Mouse (Mus musculus) gastrocnemius, adult 2 months (tissue): ENCODE data around the gene Snx32. TPM values are rescaled to one million over a fixed set of nuclear protein-coding genes. Genes with fewer than 3 reads are reported as not detected.

Experiments
- DNase-seq: peaks from one replicate; pipeline ENCODE4 v3.0.0; 2022
- H3K27ac ChIP-seq: fragments of 200-600 bp; 2 replicates; pipeline ENCODE4 v1.8.1; 2022; ENCODE audit warnings: mild to moderate bottlenecking
- H3K4me3 ChIP-seq: fragments of 200-600 bp; 2 replicates; pipeline ENCODE4 v1.8.1; 2022; ENCODE audit warnings: mild to moderate bottlenecking, moderate library complexity
- CTCF ChIP-seq: fragments of 200-600 bp; IDR thresholded peaks from 2 replicates; pipeline ENCODE4 v1.8.1; 2022; ENCODE audit warnings: antibody characterized with exemption, mild to moderate bottlenecking, moderate library complexity
- intact Hi-C: fragments of 180-260 bp; cut with DNase I; formaldehyde crosslinking; loops from one replicate; pipeline ENCODE4 v1.15.1; 2025
- long read RNA-seq, 2 experiments: library from polyadenylated mRNA; stranded (forward); transcript quantifications; one replicate each; pipeline ENCODE4 v2.0.0; 2021
- total RNA-seq, 2 experiments: library from RNA; stranded (reverse); gene quantifications; 2 replicates each; pipeline ENCODE4 v1.2.3; 2021

Gene Snx32
- 1 to 10 TPM; 5.8 to 8.0 TPM for total RNA-seq
- long read RNA-seq, experiment 1, transcript Snx32-201 (13 exons, 1,703 nt): major isoform, 6 of 12 reads
- long read RNA-seq, experiment 1, partial matches to known transcripts: 0 of 12 reads
- long read RNA-seq, experiment 1, other reads (novel, unspliced or antisense): 5 of 12 reads
- long read RNA-seq, experiment 2, partial matches to known transcripts: 0 of 9 reads
- long read RNA-seq, experiment 2, other reads (novel, unspliced or antisense): 7 of 9 reads

- DNase-seq: peak; percentile 99
- intact Hi-C loops: loop anchor here (2.0 kb wide), 1 partner anchor 20 kb away; the partner anchor contains the start of gene Cfl1
- H3K4me3 ChIP-seq: peak within 1 kb of the TSS; percentile 93
- peak; percentile 45 for TF ChIP-seq CTCF
- H3K27ac ChIP-seq: peak within 1 kb of the TSS; percentile 89
These were observed at the start of gene Snx32 for GRCm38 (mm10) chr19:5510031-5511026. Gene Snx32, minus strand, starts transcription at chr19:5510538.

GRCm38 (mm10) chr19:5559631-5560456 lies 49.5 kb upstream of the Snx32 start:
- Histone ChIP-seq H3K27ac (no peak overlapping the region), H3K4me3 (peak overlapping the region; percentile 68)
- peak; percentile 1 for DNase-seq
- intact Hi-C loops: no loop called here
- TF ChIP-seq CTCF: no peak

DNA sequence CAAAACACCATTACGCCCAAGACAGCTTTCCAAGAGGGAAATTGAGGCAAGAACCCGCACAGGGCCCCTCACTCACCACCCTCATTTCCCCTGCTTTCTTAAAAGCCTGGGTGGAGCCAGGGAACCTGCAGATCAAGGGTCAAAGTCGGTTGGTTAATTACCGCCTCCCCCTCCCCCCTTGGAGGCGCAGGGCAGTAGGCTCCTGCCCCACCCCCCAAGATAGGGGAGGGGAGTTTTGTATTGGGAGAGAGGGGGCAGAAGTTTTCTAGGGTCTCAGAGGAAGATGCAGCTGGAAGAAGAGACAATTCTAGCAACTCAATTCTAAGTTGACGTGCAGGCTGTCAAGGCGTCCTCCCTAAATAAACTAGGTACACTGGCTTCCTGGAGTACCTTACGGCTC lies 48.9 kb upstream of the Snx32 start:
- Histone ChIP-seq H3K4me3 (no peak overlapping the region), H3K27ac (no peak overlapping the region)
- peak; percentile 17 for DNase-seq
- no peak for TF ChIP-seq CTCF
- intact Hi-C loops: no loop called here

DNA sequence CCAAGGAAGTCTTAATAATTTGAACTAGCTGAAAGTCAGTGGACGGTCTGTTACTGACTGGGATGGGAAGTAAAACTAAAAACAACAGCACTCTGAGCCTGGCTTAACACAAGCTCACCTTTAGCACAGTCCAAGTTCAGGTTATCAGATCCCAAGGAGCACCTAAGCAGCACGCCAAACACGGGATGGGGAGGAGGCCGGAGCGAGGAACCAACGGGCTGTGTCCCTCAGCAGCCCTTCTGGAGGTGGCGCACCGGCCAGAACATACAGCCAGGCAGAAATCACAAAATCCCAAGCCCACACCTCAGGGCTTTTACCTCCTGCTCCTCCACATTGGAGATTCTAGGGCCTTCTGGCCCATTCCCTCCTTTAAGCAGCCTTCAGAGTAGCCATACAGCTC lies 48.4 kb upstream of the Snx32 start:
- Histone ChIP-seq H3K4me3 (no peak overlapping the region), H3K27ac (no peak overlapping the region)
- TF ChIP-seq CTCF: no peak
- intact Hi-C loops: no loop called here
- DNase-seq: peak; percentile 10

DNA sequence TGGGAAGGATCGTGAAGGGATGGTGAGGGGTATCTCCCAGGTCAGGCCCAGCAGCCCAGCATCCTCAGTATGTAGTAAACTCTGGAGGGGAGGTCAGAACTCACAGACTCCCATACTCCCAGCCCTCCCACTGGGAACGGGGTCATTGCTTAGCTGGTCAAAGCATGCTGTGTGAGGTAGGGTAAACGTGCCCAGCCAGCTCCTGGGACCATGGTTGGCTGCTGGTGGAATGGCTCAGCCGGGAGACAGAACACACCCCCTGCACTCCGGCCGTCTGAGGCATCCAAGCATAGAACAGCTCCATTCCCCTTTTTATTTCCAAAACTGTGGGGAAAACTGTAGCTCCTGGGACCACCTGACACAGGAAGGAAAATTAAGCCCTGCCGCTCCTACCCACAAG lies 47.8 kb upstream of the Snx32 start:
- H3K27ac ChIP-seq: no peak overlapping the region
- DNase-seq: peak; percentile 5
- TF ChIP-seq CTCF: no peak
- no peak overlapping the region for H3K4me3 ChIP-seq
- intact Hi-C loops: no loop called here

DNA sequence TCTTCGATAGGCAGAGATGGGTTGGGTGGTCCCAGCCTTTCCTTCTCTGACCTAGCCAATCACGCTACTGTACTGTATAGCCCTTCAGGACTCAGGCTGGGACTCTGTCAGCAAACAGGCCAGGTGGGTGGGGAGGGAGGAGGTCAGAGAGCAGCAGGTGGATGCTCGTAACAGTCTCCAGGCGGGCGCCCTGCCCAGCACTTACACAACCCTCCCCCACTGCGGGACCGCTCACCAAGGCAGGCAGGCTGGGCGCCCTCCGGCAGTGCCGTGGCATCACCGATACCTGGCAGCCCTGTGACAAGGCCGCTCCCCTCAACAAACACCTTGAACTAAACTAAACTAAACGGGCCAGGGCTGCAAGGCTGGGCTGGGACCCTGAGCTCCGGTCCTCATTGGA lies 43.9 kb upstream of the Snx32 start:
- intact Hi-C loops: no loop called here
- no peak for DNase-seq
- no peak overlapping the region for H3K4me3 ChIP-seq

DNA sequence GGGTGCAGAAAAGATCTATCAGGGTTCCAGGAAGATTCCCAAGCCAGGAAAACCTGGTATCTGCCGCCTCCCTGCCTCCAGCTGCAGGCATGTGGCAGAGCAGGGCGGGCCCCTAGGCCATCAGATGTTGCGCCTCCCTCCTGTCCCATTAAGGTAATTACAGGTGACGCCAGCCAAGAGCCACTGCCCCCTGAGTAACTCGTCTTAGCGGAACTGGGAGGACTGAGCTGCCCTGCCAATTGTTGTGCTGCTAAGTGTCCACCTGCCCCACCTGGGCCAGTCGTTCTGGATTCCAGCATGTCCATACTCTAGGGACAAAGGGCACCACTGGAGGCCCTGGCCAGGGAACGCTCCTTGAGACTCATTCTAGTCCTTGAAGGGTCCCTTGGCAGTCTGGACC lies 43.5 kb upstream of the Snx32 start:
- no peak for TF ChIP-seq CTCF
- Histone ChIP-seq H3K4me3 (no peak overlapping the region), H3K27ac (no peak overlapping the region)
- no peak for DNase-seq
- intact Hi-C loops: no loop called here

More for the DNA sequence above, 43.9 kb upstream of the Snx32 start:
- no peak overlapping the region for H3K27ac ChIP-seq
- TF ChIP-seq CTCF: no peak

DNA sequence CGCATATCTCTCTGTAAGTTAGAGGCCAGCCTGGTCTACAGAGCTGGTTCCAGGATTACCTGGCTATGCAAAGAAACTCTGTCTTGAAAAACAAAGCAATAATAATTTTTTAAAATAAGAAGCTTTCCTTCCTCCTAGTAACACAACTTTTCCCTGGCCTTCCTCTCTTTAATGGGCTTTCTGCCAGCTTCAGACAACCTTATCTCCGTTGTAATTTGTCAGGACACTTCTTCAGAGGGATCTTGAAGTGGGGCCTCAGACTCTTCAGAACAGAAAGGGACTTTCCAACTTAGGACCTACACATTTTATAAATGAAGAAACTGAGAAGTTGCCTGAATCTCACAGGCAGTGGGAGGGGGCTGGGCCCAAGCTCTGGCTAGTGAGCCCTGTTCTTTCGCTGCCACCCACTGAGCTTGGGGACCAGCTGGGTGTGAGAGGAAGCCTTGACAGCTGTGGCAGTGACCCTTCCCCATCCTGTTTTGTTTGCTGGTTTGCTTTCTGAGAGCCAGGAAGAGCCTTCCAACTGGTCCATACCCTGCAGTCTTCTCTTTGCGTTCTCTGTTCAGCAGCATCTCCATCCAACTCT lies 37.2 kb upstream of the Snx32 start:
- no peak for TF ChIP-seq CTCF
- no peak overlapping the region for H3K4me3 ChIP-seq
- intact Hi-C loops: no loop called here
- DNase-seq: no peak
- H3K27ac ChIP-seq: no peak overlapping the region

DNA sequence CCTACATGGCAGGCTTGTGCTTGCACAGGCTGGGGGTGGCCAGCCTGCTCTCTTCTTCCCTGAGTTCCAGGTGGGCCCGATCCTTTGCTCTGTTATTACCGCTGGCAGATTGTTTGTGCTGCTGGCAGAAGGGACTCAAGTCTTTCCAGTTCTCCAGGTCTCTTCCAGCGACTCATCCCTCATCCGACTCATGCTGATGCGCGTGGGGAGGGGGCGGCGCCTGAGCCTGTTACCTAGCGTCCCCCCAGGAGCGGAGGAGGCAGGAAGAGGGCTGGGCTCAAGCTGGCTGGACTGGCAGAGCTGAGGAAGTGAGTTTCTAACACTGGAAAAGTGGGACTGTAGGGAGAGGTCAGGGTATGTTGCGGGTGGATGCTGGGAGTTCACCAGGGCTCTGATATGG lies 33.7 kb upstream of the Snx32 start:
- intact Hi-C loops: no loop called here
- TF ChIP-seq CTCF: no peak
- no peak for DNase-seq
- Histone ChIP-seq H3K27ac (no peak overlapping the region), H3K4me3 (no peak overlapping the region)

GRCm38 (mm10) chr19:5543362-5543761 lies 33.0 kb upstream of the Snx32 start:
- intact Hi-C loops: no loop called here
- no peak for TF ChIP-seq CTCF
- Histone ChIP-seq H3K4me3 (no peak overlapping the region), H3K27ac (no peak overlapping the region)
- DNase-seq: no peak

GRCm38 (mm10) chr19:5538786-5539185 lies 28.4 kb upstream of the Snx32 start:
- no peak overlapping the region for H3K4me3 ChIP-seq
- no peak overlapping the region for H3K27ac ChIP-seq
- DNase-seq: no peak
- TF ChIP-seq CTCF: no peak
- intact Hi-C loops: no loop called here

DNA sequence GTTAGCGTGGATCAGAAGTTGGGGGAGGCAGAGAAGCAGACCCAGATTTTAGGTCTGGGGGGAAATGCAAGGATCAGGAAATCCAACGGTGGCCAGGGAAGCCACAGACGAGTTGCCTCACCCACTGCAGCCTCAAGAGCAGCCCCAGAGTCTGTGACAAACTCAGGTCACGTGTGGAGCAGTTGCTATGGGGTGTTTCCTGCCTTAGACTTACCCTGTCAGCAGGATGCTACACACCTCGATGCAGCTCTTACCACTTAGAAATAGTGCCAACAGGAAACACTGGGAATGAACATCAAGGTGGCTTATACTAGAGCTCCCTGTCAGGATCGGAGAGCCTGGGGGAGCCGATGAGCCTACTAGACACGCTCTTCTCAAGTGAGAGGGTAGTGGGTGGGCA lies 22.2 kb upstream of the Snx32 start:
- intact Hi-C loops: no loop called here
- Histone ChIP-seq H3K4me3 (no peak overlapping the region), H3K27ac (no peak overlapping the region)
- TF ChIP-seq CTCF: no peak
- DNase-seq: no peak
